8 mouse cellular contexts compared by ENCODE assay signal in the genomic region with DNA sequence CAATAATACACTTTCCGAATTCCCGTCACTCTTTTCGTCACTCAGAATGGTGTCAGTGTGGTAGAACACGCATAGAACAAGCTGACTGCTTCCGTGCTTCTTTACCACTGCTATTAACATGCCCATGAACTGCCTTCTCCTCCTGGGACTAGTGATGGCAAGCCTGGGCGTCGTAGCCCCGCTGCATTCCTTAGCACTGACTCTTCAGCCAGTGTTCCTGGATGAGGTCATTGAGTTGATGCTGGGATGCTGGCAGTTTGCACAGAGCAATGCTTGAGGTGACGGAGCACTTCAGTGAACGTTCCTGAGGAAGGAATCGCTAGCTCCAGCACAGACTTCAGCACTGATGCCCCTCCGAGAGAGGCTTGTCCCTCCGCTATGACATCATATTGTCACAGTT.
DNase-seq lines count a peak whose midpoint lies in the region; ATAC-seq lines count a peak whose summit lies in the region.
"Had no signal": no experiment of that assay in that cellular context is flagged by ENCODE, and none has a peak within 500 bp of the region (broad histone marks: within the 10 kb centered on the region; RNA-seq: fewer than 3 reads in every experiment).

No protein-coding gene starts in this region.

- no peaks in the 10 kb centered on the region for H3K9me3 ChIP-seq in embryonic facial prominence, embryonic 10.5 days
- H3K9me3 ChIP-seq in midbrain, embryonic 11.5 days (ENCODE audit: control insufficient read depth, low read length) = no peaks in the 10 kb centered on the region
- no peaks in the 10 kb centered on the region for H3K9me3 ChIP-seq in midbrain, embryonic 16.5 days (replicated peaks; ENCODE audit: control insufficient read depth, low read length, poor library complexity, severe bottlenecking)
- H3K9me3 ChIP-seq: liver, embryonic 15.5 days had no signal

- ATAC-seq in midbrain, embryonic 11.5 days (ENCODE audit: low FRiP score) = no peak
- ATAC-seq in midbrain, embryonic 16.5 days = no peak

- intact Hi-C loops in heart, postnatal 36 days (cut with DNase I) = no loop called here

- peak; percentile 4 for DNase-seq in retina, postnatal 1 day
- DNase-seq in retina, embryonic 14.5 days (ENCODE audit: low spot score) = no peak
- DNase-seq in embryonic facial prominence, embryonic 10.5 days (ENCODE audit: low spot score) = peak; percentile 25
- peak; percentile 7 to 10 for DNase-seq in heart, postnatal 36 days
- peak; percentile 31 to 56 for DNase-seq in urinary bladder, postnatal 36 days (ENCODE audit: low spot score in 2 of 2)
- DNase-seq in midbrain, embryonic 11.5 days (ENCODE audit: low spot score, missing footprints) = no peak

- H3K4me2 ChIP-seq in midbrain, embryonic 11.5 days = no peak overlapping the region
- H3K4me2 ChIP-seq in midbrain, embryonic 16.5 days (ENCODE audit: low read length) = no peak overlapping the region
- H3K4me2 ChIP-seq: liver, embryonic 15.5 days had no signal

- no peak overlapping the region for H3K4me3 ChIP-seq in embryonic facial prominence, embryonic 10.5 days
- H3K4me3 ChIP-seq in midbrain, embryonic 11.5 days (ENCODE audit: low read depth, low read length) = no peak overlapping the region
- no peak overlapping the region for H3K4me3 ChIP-seq in midbrain, embryonic 16.5 days (ENCODE audit: low read depth, low read length)
- H3K4me3 ChIP-seq: liver, embryonic 15.5 days had no signal

- peaks cover 10% of the 10 kb centered on the region; the same call in 1 of the 2 replicates for H3K4me1 ChIP-seq in embryonic facial prominence, embryonic 10.5 days
- H3K4me1 ChIP-seq in midbrain, embryonic 11.5 days (ENCODE audit: control insufficient read depth, insufficient read depth, low read length) = no peaks in the 10 kb centered on the region
- no peaks in the 10 kb centered on the region for H3K4me1 ChIP-seq in midbrain, embryonic 16.5 days (ENCODE audit: control insufficient read depth, insufficient read depth, low read length)
- H3K4me1 ChIP-seq: liver, embryonic 15.5 days had no signal

- H3K9ac ChIP-seq in midbrain, embryonic 11.5 days (ENCODE audit: low read length) = no peak overlapping the region
- no peak overlapping the region for H3K9ac ChIP-seq in midbrain, embryonic 16.5 days (ENCODE audit: low read depth, low read length)
- H3K9ac ChIP-seq: liver, embryonic 15.5 days had no signal

- H3K27ac ChIP-seq in embryonic facial prominence, embryonic 10.5 days (replicated peaks) = no peak overlapping the region
- no peak overlapping the region for H3K27ac ChIP-seq in midbrain, embryonic 11.5 days (ENCODE audit: low read depth, low read length)
- H3K27ac ChIP-seq in midbrain, embryonic 16.5 days (ENCODE audit: low read length) = no peak overlapping the region
- H3K27ac ChIP-seq: liver, embryonic 15.5 days had no signal

- WGBS in embryonic facial prominence, embryonic 10.5 days = 75% methylated on average over 13 of the region's 13 CpGs
- WGBS in midbrain, embryonic 11.5 days = 83% methylated on average over 13 of the region's 13 CpGs
- 81% methylated on average over 13 of the region's 13 CpGs for WGBS in midbrain, embryonic 16.5 days

- H3K36me3 ChIP-seq in embryonic facial prominence, embryonic 10.5 days (replicated peaks) = no peaks in the 10 kb centered on the region
- no peaks in the 10 kb centered on the region for H3K36me3 ChIP-seq in midbrain, embryonic 11.5 days (ENCODE audit: control insufficient read depth, insufficient read depth, low read length)
- no peaks in the 10 kb centered on the region for H3K36me3 ChIP-seq in midbrain, embryonic 16.5 days (ENCODE audit: control insufficient read depth, insufficient read depth, low read length)
- H3K36me3 ChIP-seq: liver, embryonic 15.5 days had no signal

- no peaks in the 10 kb centered on the region for H3K27me3 ChIP-seq in embryonic facial prominence, embryonic 10.5 days (replicated peaks; ENCODE audit: low read depth, poor library complexity, severe bottlenecking)
- H3K27me3 ChIP-seq in midbrain, embryonic 11.5 days (ENCODE audit: control insufficient read depth, insufficient read depth, low read length) = no peaks in the 10 kb centered on the region
- no peaks in the 10 kb centered on the region for H3K27me3 ChIP-seq in midbrain, embryonic 16.5 days (ENCODE audit: control insufficient read depth, insufficient read depth, low read depth, low read length)
- H3K27me3 ChIP-seq: liver, embryonic 15.5 days had no signal

Comparison
In these comparisons a context has a peak if more than half of its experiments do, and no peak if none do; other contexts are left out.
1. DNase-seq: peak in retina, postnatal 1 day (single experiment), embryonic facial prominence, embryonic 10.5 days (single experiment), heart, postnatal 36 days (2 of 2) and urinary bladder, postnatal 36 days (2 of 2); none in retina, embryonic 14.5 days (single experiment) and midbrain, embryonic 11.5 days (single experiment).